Mouse (Mus musculus) olfactory bulb, adult 2 months (tissue): Measurements from ENCODE around the gene Sec14l2. TPM values are rescaled to one million over a fixed set of nuclear protein-coding genes. Genes with fewer than 3 reads are reported as not detected.
"Not testable (repeated sequence)": the region's sequence is repeated elsewhere in the genome, so short reads cannot be mapped to it uniquely, and the experiment has no call there.

Source experiments
- H3K27ac ChIP-seq: fragments of 200-500 bp; 2 replicates; pipeline ENCODE4 v1.5.1; 2012; ENCODE audit warnings: low read depth, low read length; ENCODE audit not compliant: insufficient read depth
- H3K4me1 ChIP-seq: fragments of 200-500 bp; 2 replicates; pipeline ENCODE4 v1.6.1; 2012; ENCODE audit warnings: low read length; ENCODE audit not compliant: control insufficient read depth, insufficient read depth
- H3K4me3 ChIP-seq: fragments of 200-500 bp; 2 replicates; pipeline ENCODE4 v1.5.1; 2012; ENCODE audit warnings: mild to moderate bottlenecking, low read depth, low read length, moderate library complexity; ENCODE audit not compliant: insufficient read depth
- CTCF ChIP-seq: fragments of 200-500 bp; IDR thresholded peaks from 2 replicates; pipeline ENCODE4 v1.5.1; 2012; ENCODE audit warnings: low read depth, mild to moderate bottlenecking, low read length, moderate library complexity; ENCODE audit not compliant: insufficient read depth
- POLR2A ChIP-seq: fragments of 200-500 bp; IDR thresholded peaks from 2 replicates; pipeline ENCODE4 v1.6.1; 2012; ENCODE audit warnings: mild to moderate bottlenecking, low read depth, low read length, moderate library complexity; ENCODE audit not compliant: insufficient read depth
- WGBS: fragments of 180-500 bp; shearing (Covaris S2); methylation state at CpG from one replicate; pipeline ENCODE4 v1.1.7; 2018; 5-methylcytosine and 5-hydroxymethylcytosine counted together
- polyA plus RNA-seq: library from polyadenylated mRNA; stranded (reverse); fragments of >200 nt; gene quantifications from 2 replicates; pipeline ENCODE4 v1.2.4, GENCODE M21; 2012; ENCODE audit warnings: low replicate concordance; ENCODE audit not compliant: missing spikeins, insufficient read depth, insufficient read length

The Sec14l2 gene
- polyA plus RNA-seq, 1 experiment: not detected

- H3K27ac ChIP-seq: peak within 1 kb of the TSS; percentile 58
- H3K4me3 ChIP-seq: peak within 1 kb of the TSS; percentile 72
- under 1% methylated on average over 66 of the region's 66 CpGs for WGBS
- TF ChIP-seq CTCF (0 out of 2 replicates have a peak, but pooled peaks have one; percentile 13), POLR2A (0 out of 2 replicates have a peak, but pooled peaks have one; percentile 33)
- peaks cover 21% of the 10 kb centered on the region for H3K4me1 ChIP-seq
Measured at GRCm38 (mm10) chr11:4134986-4135935, 12.0 kb upstream of the Sec14l2 start, which contains the start of gene Rnf215. Gene Rnf215, plus strand, starts transcription at chr11:4135202.

- Histone ChIP-seq H3K4me3 (peak overlapping the region; percentile 24), H3K4me1 (peaks cover 21% of the 10 kb centered on the region), H3K27ac (no peak overlapping the region)
- WGBS: 60% methylated on average over 6 of the region's 6 CpGs
- TF ChIP-seq POLR2A (no peak), CTCF (no peak)
Measured at GRCm38 (mm10) chr11:4134400-4134799, 11.2 kb upstream of the Sec14l2 start.

- WGBS: 58% methylated on average over 3 of the region's 3 CpGs
- Histone ChIP-seq H3K4me1 (peaks cover 21% of the 10 kb centered on the region), H3K4me3 (no peak overlapping the region), H3K27ac (no peak overlapping the region)
- TF ChIP-seq POLR2A: no peak
- no peak for TF ChIP-seq CTCF
Measured at GRCm38 (mm10) chr11:4133450-4133849, 10.2 kb upstream of the Sec14l2 start.

- not testable (repeated sequence) for H3K27ac ChIP-seq, H3K4me1 ChIP-seq, H3K4me3 ChIP-seq
- 94% methylated on average over 4 of the region's 4 CpGs for WGBS
Measured at GRCm38 (mm10) chr11:4128461-4128860, 5.2 kb upstream of the Sec14l2 start.

- WGBS: 98% methylated on average over 1 of the region's 1 CpGs
- no peak overlapping the region for H3K4me3 ChIP-seq
- no peaks in the 10 kb centered on the region for H3K4me1 ChIP-seq
- no peak for TF ChIP-seq POLR2A
- TF ChIP-seq CTCF: no peak
- H3K27ac ChIP-seq: no peak overlapping the region
Measured at GRCm38 (mm10) chr11:4127059-4127458, 3.8 kb upstream of the Sec14l2 start.

- no peak overlapping the region for H3K27ac ChIP-seq
- TF ChIP-seq POLR2A (no peak), CTCF (peak; percentile 67)
- no peak overlapping the region for H3K4me3 ChIP-seq
- peaks cover 7% of the 10 kb centered on the region for H3K4me1 ChIP-seq
- 49% methylated on average over 5 of the region's 5 CpGs for WGBS
Measured at GRCm38 (mm10) chr11:4123922-4124321, 707 bp upstream of the Sec14l2 start.

GRCm38 (mm10) chr11:4122226-4122625 is 989 bp downstream of the Sec14l2 start:
- no peak overlapping the region for H3K27ac ChIP-seq
- peaks cover 14% of the 10 kb centered on the region for H3K4me1 ChIP-seq
- TF ChIP-seq POLR2A: no peak
- no peak for TF ChIP-seq CTCF
- no peak overlapping the region for H3K4me3 ChIP-seq
- WGBS: 85% methylated on average over 5 of the region's 5 CpGs

GRCm38 (mm10) chr11:4121691-4122090 is 1.5 kb downstream of the Sec14l2 start:
- peaks cover 19% of the 10 kb centered on the region for H3K4me1 ChIP-seq
- TF ChIP-seq POLR2A (no peak), CTCF (no peak)
- H3K4me3 ChIP-seq: no peak overlapping the region
- 88% methylated on average over 3 of the region's 3 CpGs for WGBS
- H3K27ac ChIP-seq: no peak overlapping the region

GRCm38 (mm10) chr11:4119635-4120034 is 3.6 kb downstream of the Sec14l2 start:
- WGBS: 76% methylated on average over 5 of the region's 5 CpGs
- TF ChIP-seq POLR2A (no peak), CTCF (no peak)
- H3K27ac ChIP-seq: no peak overlapping the region
- no peak overlapping the region for H3K4me3 ChIP-seq
- H3K4me1 ChIP-seq: peaks cover 34% of the 10 kb centered on the region
